Mouse (Mus musculus): ENCODE results near the gene Dgkz.

- TF ChIP-seq POLR2A (IDR thresholded peaks at IDR 0.05; ENCODE audit: insufficient read depth, low read depth, low read length): no peak
- no peak for TF ChIP-seq CTCF (IDR thresholded peaks at IDR 0.05; ENCODE audit: insufficient read depth, low read depth, low read length)
Observed at GRCm38 (mm10) chr2:92011424-92012353, 36.0 kb upstream of the Dgkz start.
